Mouse (Mus musculus) CD4-positive, CD25-positive, alpha-beta regulatory T cell, adult 4 months (primary cell): ENCODE results near the gene Clptm1. TPM values are rescaled to one million over a fixed set of nuclear protein-coding genes. Genes with fewer than 3 reads are reported as not detected.

Experiments
- ATAC-seq: one replicate; pipeline ENCODE4 v1.8.0; 2017
- polyA plus RNA-seq, 2 experiments: library from polyadenylated mRNA; unstranded; fragments of 100-300 nt; shearing (Covaris generic); gene quantifications; one replicate each; pipeline ENCODE4 v1.2.1; 2017

The Clptm1 gene
- polyA plus RNA-seq, 2 experiments from 2014 or later = 24.4 to 28.1 TPM

DNA sequence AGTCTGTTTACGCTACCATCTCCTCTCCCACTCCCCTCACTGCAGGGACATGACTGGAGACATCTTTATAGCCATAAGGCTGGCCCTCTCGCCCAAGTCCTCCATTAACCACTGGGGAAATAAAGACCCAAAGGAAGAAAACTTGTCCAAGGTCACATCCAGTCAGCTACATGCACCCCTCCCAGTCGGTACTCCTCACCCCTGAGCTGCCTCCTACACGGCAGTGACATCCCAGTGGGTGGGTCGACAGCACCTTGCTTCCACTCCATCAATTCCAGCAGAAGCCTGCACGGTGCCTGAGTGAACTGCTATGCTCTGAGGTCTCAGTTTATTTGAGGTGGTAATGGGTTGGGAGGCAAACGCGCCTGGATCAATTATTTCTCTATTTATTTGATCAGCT, 893 bp downstream of the Clptm1 start:
- ATAC-seq = no peak

DNA sequence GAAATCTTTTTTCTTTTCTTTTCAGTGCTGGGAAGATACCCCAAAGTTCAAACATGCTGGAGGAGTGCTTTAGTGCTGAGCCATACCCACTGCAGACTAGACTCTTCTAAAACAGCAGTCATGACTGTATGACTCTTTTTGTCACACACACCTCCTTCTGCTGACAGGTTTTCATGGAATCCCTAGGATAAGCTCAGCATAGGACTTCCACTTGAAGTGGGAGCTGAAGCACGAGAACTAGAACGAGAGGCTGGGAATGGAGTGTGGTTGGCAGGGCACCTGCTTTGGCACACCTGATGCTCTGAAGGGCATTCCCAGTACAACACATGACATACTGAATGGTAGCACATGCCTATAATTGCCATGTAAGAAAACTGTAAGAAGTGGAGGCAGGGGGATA, 12.2 kb downstream of the Clptm1 start:
- no peak for ATAC-seq

DNA sequence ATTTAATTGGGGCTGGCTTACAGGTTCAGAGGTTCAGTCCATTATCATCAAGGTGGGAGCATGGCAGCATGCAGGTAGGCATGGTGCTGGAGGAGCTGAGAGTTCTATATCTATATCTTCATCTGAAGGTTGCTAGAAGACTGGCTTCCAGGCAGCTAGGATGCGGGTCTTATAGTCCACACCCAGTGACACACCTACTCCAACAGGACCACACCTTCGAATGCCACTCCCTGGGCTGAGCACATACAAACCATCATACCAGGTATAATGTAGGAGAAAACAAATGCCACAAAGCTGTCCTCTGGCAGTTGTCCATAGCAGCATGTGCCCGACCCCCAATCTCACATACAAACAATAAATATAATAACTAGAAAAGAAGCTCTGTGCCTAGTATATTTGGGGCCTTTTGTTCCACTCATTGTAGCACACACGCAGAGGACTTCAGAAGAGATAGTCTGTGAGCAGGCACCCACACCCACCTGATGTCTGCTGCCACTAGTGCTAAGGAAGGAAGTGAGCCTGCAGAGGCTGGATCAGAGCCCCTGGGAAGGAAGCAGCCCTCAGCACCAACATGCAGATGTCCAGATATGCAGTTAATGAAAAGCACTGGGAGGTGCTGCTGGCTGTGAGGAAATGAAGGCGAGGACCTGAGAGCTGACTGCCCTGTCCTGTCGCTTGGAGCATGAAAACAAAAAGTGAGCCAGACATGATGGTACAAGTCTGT, 13.6 kb downstream of the Clptm1 start:
- ATAC-seq = no peak

- ATAC-seq = no peak
Measured at GRCm38 (mm10) chr7:19641223-19641622, 23.6 kb downstream of the Clptm1 start.

DNA sequence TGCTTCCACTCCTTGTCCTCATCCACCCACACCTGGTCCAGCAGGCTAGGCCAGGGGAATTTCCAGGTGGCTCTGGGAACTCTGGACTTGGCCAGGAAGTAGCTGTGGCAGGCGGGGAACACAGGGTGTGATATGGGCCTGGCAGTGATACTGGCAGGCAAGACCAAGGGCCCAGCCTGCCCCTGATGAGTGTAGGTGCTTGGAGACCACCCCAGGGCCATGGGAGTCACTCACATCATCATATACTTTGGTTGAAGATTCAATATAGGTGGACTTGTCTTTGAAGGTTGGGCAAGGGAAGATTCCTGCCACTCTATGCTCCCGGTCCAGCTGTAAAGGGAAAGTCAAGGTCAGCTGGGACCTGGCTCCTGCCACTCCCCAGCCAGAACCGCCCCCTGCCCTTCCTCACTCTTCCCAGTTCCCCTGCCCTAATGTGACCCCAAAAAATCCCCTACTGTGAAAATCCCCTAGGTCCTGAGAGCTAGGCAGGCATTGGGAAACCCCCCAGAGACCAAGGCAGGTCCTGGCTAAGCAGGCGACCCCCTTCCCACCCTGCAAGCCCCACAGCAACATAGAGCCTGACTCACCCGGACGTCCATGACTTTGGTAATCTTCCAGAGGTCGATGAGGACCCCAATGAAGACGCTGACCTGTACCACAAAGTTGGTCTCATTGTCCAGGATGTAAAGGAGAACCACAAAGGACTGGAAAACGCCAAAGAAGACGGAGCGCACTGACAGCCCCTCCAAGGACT, 29.6 kb downstream of the Clptm1 start:
- no peak for ATAC-seq

- no peak for ATAC-seq
Measured at GRCm38 (mm10) chr7:19634591-19634990, 30.2 kb downstream of the Clptm1 start.

GRCm38 (mm10) chr7:19633855-19634254, 31.0 kb downstream of the Clptm1 start:
- no peak for ATAC-seq

DNA sequence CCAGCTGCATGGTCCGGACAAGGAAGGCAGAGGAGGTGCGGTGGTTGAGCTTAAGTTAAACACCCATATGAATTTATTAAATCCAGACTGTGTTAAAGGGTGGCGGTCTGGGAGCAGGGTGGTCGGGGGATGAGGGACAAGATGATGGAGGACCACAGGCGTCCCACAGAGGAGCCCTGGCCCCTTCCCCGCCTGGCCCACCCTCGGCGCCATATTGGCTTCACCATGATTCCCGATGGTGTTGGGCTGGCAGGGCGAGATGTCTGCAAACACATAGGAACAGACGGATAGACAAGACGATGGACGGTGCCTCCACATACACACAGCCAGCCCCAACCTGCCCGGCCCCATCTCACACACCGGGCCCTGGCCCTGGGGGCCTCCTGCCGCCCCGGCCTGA, 31.6 kb downstream of the Clptm1 start:
- ATAC-seq = no peak

DNA sequence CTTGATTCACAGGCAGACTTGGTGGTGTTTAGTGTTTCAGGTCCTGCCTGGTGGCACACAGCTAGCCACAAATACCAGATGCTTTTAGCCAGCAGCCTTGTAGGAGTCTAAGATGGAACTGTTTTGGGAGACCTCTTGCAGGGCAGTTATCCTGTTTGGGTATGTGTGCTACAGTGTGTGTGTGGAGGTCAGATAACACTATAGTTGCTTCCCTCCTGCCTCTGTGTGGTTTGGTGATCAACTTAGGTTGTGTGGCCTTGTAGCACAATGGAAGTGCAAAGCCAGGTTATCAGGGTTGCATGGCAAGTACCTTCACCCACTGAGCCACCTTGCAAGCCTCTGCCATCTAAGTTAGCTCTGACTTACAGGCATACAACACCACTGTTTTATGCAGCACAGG, 32.1 kb downstream of the Clptm1 start:
- ATAC-seq = no peak

GRCm38 (mm10) chr7:19632275-19632674, 32.6 kb downstream of the Clptm1 start:
- ATAC-seq = no peak

GRCm38 (mm10) chr7:19629361-19629734, 35.5 kb downstream of the Clptm1 start, which contains the start of gene Relb:
Relb (minus strand) TSS chr7:19629438.
- peak; percentile 24 for ATAC-seq

- ATAC-seq = peak; percentile 87
Measured at GRCm38 (mm10) chr7:19628536-19629360, 36.1 kb downstream of the Clptm1 start.

- no peak for ATAC-seq
Measured at GRCm38 (mm10) chr7:19628192-19628535, 36.7 kb downstream of the Clptm1 start.

DNA sequence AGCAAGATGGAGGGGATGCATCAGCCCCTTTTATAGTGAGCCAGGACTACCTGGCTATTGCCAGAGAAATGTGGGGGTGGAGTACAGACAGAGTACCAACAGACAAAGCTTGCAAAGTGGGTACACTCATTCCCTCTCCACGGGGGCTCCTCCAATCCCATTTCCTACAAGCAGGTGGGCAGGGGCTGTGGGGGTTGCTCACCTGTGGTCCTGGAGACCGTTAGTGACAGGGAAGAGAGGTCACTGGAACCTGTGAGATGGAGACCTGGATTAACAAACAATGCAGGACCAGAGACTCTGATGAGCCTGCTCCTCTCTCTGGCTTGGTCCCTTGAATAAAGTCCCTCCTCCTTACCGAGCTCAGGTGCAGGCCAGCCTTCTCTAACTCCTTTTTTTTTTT, 37.1 kb downstream of the Clptm1 start:
- no peak for ATAC-seq

DNA sequence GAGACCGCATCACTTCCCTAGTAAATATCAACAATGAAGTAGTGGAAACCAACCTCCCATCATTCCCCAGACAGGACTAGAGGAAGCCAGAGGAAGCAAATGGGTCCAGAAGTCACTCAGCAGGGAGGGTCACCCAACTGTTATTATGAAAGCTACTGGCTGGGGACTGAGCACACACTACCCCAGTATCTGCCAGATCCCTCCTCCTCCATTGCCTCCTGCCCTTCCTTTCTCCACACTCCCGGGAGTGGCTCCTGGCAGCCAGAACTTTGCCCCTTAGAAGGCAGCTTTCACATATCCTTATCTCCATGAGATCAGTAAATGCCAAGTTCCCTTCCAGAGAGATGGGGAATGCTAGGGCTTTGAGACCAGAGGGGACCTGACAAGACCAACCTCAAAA, 41.4 kb downstream of the Clptm1 start:
- no peak for ATAC-seq

GRCm38 (mm10) chr7:19622241-19622640, 42.6 kb downstream of the Clptm1 start:
- ATAC-seq = no peak

DNA sequence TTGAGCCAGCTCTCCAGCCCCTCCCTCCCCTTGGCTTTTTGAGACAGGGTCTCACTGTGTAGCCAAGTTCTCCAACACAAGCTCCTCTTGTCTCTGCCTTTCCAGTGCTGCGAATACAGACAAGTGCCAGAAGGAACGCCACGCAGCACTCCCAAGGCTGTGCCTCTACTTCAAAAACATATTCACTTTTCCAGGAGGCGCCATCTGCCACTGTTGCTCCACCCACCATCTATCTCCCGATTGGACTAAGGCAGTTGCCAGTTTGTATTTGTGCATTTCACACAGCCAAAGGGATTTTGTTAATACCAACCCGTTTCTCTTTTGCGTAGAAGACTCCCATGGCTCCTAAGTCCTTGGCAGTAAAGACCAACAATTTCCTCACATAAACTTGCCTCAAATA, 44.0 kb downstream of the Clptm1 start:
- no peak for ATAC-seq

GRCm38 (mm10) chr7:19619004-19619801, 45.6 kb downstream of the Clptm1 start:
- ATAC-seq = peak; percentile 84

- ATAC-seq = no peak
Measured at GRCm38 (mm10) chr7:19615036-19615577, 49.7 kb downstream of the Clptm1 start.

- ATAC-seq = no peak
Measured at GRCm38 (mm10) chr7:19610969-19611368, 53.9 kb downstream of the Clptm1 start.

DNA sequence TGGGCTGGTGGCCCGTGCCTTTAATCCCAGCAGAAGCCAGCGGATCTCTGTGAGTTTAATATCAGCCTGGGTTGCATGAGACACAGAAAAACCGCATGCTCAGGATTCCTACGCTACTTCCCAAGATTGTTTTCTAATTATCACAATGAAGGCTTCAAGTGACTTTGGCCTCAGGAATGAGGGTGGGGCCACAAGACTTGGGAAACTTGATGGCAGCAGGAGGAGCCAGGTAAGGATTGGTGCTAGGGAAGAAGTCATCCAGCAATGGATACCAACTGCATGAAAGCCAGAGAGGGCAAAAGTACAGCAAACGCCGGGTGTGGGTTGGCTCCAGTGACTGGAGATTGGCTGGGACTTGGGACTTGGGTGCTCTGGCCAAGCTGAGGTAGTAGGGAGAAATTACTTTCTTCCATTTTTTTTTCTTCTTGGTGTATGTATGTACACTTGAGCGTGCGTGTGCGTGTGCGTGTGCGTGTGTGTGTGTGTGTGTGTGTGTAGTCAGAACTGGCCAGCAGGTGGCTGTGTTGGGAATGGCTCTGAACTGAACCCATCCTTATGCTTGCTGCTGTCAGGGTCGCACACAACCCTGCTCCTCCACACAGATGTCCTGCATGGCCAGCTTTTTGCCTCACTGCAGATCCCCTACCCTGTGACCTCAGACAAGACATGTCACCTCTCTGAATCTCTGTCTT, 55.0 kb downstream of the Clptm1 start:
- no peak for ATAC-seq

GRCm38 (mm10) chr7:19607291-19607690, 57.5 kb downstream of the Clptm1 start:
- ATAC-seq = no peak
